Mouse (Mus musculus) erythroblast, adult 5-6 weeks (primary cell): ENCODE measurements around the gene Slc13a2. TPM values are rescaled to one million over a fixed set of nuclear protein-coding genes. Genes with fewer than 3 reads are reported as not detected.

ENCODE experiments used
- ATAC-seq: replicated peaks from 2 replicates; pipeline ENCODE4 v1.8.0; 2016; ENCODE audit warnings: moderate number of reproducible peaks, mild to moderate bottlenecking, moderate TSS enrichment, inconsistent platforms; ENCODE audit not compliant: poor library complexity, low FRiP score, severe bottlenecking
- total RNA-seq, 2 experiments: library from RNA; stranded (forward) in 1 of 2; stranded (reverse) in 1 of 2; fragments of 150-400 nt in 1 of 2; fragments of 200-764, 138-1000 nt in 1 of 2; gene quantifications; 2 replicates each; pipeline versions ENCODE4 v1.2.3 to v1.2.4; 2015 to 2017; ENCODE audit warnings: low replicate concordance in 2 of 2

The Slc13a2 gene
- total RNA-seq, 2 experiments from 2014 or later, result not detected

DNA sequence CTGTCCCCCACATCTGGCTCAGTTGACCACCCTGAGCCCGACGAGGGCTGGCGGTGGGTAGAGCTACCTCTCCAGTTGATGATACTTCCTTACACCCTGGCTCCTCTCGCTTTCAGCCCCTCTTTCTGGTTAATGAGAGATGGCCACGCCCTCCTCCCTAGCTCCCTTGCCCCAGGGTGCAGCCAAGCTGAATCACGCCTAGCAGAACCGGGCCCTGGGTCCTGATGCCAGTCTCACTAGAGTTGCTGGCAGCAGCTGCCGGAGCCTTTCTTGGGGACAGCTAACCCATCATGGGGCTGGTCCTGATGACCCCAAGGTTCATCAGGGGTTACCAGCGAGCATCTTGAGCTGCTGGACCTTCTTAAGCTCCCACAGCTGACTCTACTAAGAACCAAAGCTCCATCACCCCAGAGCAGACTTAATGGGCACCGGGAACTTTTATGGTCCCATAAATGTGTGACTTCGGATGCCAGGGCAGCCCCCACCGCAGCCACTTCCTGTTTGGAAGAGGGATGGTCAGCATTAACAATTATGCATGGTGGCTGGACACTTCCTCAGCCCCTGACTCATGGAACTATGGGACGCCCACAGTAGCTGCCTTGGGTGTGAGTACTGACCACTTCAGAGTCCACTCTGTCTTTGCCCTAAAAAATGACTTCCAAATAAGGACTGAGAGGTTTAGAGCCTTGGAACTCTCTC, 58.6 kb downstream of the Slc13a2 start:
- ATAC-seq, result no peak

DNA sequence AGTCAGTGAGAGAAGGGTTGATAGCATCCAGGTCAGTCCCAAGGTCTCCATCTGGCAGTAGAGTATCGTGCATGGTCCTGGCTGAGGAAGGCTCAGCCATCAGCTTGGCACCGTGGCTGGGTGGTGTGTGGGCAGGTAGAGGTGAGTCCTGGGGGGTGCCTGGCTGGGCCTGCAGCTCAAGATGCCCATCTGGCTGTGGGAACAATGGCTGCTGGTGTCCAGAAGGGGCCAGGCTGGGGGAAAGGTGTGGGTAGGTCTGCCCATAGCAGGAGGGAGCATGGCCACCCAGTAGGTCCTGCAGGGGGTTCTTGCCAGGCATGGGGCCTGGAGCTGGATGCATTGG, 61.3 kb downstream of the Slc13a2 start:
- ATAC-seq, result peak; percentile 14; the same call in 1 of the 2 replicates

DNA sequence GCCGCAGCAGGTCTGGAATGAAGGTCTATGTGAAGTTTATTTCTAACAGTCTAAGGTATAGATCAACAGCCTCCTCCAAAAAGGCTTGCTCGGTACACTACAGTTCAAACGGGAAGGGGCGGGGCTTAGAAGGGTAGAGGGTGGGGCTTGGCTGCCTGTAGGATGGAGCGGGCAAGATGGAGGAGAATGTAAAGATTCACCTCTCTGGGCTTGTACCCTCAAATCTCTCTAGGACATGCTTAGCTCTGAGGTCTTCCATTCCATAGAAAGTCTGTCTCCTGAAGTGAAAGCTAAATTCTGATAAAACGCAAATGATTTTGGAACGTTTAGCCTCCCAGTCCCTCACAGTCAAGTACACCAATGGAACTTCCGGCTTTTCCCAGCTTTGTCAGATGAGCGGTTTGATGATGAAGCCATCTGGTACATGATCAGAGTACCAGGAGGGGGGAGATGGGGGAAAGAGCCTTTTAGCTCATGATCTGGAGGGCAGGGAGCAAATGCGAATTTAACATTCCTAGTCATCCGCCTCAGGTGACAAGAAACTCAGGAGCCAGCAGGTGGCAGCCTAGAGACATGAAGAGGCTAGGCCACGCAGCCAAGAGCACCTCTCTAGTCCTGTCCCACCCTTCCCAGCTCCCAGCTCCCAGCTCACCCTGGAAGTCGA, 61.8 kb downstream of the Slc13a2 start:
- ATAC-seq, result peak; percentile 85

DNA sequence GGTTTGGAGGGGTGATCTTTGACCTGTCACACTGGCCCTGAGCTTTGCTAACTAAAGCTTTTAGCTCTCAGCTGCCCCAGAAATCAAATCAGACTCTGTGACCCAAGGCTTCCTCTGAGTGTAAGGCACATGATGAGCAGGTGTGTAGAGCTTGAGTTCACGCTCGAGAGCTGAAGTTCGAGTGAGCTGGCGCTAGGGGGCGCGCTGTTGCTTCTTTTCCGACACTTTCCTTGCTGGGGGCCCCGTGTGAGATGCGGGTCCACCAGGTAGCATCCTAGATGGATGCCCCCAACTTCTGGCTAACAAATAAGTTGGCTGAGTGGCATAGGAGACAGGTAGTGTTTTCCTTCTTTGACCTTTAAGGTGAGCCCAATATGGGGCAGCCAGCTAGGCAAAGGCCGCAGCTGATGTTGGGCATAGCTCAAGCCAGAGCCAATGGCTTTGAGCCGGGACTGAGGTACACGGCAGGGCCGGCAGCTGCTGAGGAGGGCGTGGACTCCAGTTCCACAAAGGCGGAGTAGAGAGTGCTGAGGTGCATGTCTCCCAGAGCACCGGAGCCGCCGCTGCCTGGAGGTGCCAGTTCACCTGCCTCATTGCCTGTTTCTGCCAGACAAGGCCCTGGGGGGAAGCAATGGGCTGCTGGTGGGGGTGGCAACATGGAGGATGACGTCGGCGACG, 63.5 kb downstream of the Slc13a2 start:
- peak; percentile 31; the same call in 1 of the 2 replicates for ATAC-seq

DNA sequence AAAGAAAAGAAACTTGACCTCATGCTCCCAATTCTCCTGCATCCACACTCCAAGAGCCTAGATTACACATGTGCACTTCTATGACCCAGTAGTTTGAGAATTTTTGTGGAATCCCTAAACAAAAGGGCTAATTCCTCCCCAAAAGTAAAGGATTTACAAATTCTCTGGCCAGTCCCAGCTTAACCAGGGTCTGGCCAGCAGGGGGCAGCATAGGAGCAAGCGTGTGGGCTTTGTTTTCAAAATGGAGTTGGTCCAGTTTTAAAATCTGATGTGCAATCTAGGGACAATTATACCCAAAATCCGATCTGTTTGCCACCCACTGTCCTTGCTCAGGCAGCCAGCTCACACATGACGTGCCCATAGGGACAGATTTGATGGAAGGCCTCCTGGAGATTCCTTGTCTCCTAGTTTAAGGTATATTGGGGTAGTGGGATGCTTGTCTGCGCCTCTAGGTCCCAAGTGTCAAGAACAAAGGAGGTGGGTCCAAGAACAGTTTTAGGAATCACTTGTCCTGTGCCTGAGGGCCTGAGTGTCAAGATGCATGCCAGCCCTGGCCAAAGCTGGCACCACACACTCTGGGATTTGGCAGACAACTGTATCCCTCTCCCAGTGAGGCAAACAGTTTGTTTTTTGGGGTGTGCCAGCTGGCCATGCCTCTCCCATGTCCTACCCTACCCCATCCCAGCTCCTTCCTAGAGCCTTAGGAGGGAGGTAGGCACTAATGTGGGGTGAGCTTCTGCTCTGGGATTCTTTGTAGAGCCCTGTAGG, 66.4 kb downstream of the Slc13a2 start:
- ATAC-seq, result 0 out of 2 replicates have a peak, but pooled peaks have one; percentile 26

DNA sequence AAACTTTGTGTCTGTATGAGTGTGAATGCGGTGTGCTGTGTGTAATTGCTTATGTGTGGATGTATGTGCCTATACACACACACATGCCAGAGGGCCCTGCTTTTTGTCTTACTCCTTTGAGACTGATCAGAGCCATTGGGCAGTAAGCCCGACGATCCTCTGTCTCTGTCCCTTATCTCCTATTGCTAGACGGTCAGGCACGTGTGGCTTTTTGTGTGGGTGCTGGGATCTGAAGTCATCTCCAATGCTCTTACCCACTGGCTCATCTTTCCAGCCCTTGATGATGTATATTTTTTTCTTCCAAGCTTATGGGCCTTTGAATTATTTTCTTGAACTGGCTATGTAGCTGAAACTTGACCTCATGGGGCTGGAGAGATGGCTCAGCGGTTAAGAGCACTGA, 67.1 kb downstream of the Slc13a2 start:
- no peak for ATAC-seq

DNA sequence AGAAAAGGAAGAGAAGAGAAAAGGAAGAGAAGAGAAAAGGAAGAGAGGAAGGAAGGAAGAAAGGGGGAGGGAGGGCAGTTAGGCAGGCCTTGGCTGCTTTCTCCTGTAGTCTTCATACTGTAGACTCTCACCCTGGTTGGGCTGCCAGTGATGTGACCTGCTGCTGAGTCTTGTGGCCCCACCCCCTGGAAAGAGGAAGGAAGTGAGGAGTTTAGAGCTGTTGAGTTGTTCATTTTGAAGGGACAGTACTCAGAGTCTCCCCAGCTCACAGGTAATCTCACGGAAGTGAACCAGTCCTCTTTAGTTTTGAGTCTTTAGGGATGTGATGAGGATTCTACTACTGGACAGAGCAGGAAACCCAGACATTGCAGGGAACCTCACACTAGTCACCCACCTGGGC, 68.9 kb downstream of the Slc13a2 start:
- no peak for ATAC-seq

DNA sequence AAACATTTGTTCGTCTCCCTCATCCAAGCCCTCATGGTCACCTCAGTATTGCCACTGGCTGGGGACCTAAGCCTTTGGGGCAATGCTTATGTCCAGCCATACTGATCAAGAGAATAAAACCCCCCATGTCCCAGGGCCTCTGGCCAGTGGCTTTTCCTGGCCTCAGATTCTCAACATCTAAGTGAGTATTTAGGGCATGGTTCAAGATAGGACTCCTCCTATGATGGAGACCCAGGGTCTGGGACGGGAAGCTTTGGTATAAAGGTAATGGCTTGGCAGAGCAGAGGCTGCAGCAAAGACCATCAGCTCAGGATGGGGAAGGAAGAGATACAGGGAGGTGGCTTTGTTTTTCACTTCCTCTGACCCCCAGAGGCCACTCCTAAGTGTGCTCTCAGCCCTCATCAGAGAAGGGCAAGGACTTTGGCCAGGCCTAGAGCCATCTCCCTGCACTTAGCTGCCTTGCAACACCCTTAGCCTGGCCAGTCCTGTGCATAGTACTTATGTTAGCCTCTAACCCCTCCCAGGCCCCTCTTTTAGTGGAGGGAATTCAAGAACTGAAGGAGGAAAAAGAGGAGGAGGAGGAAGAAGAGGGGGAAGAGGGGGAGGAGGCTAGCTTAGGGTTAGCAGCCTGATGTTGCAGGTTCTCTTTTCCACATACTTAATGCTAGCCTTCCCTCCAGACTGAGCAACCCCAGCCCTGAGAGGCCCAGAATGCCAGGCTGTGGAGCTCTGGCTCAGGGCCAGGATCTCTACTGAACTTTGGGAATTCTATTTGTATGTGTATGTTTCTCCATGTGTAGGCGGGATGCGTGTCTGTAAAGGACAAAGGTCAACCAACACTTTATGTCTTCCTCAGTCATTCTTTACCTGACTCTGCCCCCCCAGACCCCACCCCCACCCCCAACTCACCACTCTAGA, 72.3 kb downstream of the Slc13a2 start:
- no peak for ATAC-seq

DNA sequence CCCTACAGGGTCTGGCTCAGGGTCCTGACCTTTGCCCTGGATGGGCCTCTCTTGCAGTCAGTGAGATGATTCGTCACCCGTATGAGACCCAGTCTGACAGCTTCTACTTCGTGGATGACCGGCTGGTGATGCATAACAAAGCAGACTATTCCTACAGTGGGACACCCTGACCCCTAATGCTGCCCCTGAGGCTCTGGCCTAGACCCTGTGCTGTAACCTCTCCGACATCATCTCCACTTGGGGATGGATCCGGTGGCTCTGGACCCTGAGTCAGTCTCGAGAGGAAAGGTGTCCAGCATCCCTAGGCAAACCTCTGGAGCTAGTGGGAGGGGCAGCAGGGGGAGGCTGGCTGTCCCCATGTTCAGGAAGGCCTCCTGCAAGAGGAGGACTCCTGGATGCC, 73.5 kb downstream of the Slc13a2 start:
- no peak for ATAC-seq

DNA sequence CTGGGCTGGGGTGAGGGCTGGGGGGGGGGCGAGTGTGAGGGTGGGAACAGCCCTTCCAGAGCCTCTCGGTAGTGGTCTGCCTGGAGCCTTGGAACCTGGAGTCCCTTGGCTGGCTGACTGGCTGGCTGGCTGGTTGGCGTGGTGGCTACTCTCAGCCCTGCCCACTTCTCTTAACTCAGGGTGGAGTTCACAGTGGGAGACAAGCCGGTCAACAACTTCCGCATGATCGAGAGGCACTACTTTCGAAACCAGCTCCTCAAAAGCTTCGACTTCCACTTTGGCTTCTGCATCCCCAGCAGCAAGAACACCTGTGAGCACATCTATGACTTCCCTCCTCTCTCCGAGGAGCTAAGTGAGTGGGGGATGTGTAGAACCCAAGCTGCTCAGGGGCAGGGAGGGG, 74.1 kb downstream of the Slc13a2 start:
- no peak for ATAC-seq

Other genes with a start within 250 kb of the Slc13a2 start
- 9.6 and 12.1 TPM in 2 replicates for gene Nek8, start 245.5 kb downstream of the Slc13a2 start, total RNA-seq (2015; ENCODE audit: low replicate concordance)
- 5.7 and 16.7 TPM in 2 replicates for gene Nek8, start 245.5 kb downstream of the Slc13a2 start, total RNA-seq (2017; ENCODE audit: low replicate concordance)
- gene Tlcd1, start 245.5 kb downstream of the Slc13a2 start, total RNA-seq (2015; ENCODE audit: low replicate concordance), result 69.0 and 77.1 TPM in 2 replicates
- gene Tlcd1, start 245.5 kb downstream of the Slc13a2 start, total RNA-seq (2017; ENCODE audit: low replicate concordance), result 96.9 and 181 TPM in 2 replicates
- 792 and 815 TPM in 2 replicates for gene Rpl23a, start 238.6 kb downstream of the Slc13a2 start, total RNA-seq (2015; ENCODE audit: low replicate concordance)
- gene Rpl23a, start 238.6 kb downstream of the Slc13a2 start, total RNA-seq (2017; ENCODE audit: low replicate concordance), result 585 and 685 TPM in 2 replicates
- gene Rab34, start 233.8 kb downstream of the Slc13a2 start, total RNA-seq (2015; ENCODE audit: low replicate concordance), result 7.9 TPM in 1 of 2 replicates, not detected in the other
- gene Rab34, start 233.8 kb downstream of the Slc13a2 start, total RNA-seq (2017; ENCODE audit: low replicate concordance), result 1.3 and 9.9 TPM in 2 replicates
- 1.5 TPM in 1 of 2 replicates, not detected in the other for gene Proca1, start 228.8 kb downstream of the Slc13a2 start, total RNA-seq (2015; ENCODE audit: low replicate concordance)
- not detected in 2 replicates for gene Proca1, start 228.8 kb downstream of the Slc13a2 start, total RNA-seq (2017; ENCODE audit: low replicate concordance)
- gene Sdf2, start 176.5 kb downstream of the Slc13a2 start, total RNA-seq (2015; ENCODE audit: low replicate concordance), result 18.8 and 19.4 TPM in 2 replicates
- gene Sdf2, start 176.5 kb downstream of the Slc13a2 start, total RNA-seq (2017; ENCODE audit: low replicate concordance), result 16.7 and 25.2 TPM in 2 replicates
- gene Supt6, start 176.2 kb downstream of the Slc13a2 start, total RNA-seq (2015; ENCODE audit: low replicate concordance), result 9.0 and 14.8 TPM in 2 replicates
- 17.5 and 22.7 TPM in 2 replicates for gene Supt6, start 176.2 kb downstream of the Slc13a2 start, total RNA-seq (2017; ENCODE audit: low replicate concordance)
- 17.3 and 36.3 TPM in 2 replicates for gene 2610507B11Rik, start 160.5 kb downstream of the Slc13a2 start, total RNA-seq (2015; ENCODE audit: low replicate concordance)
- 23.6 and 33.3 TPM in 2 replicates for gene 2610507B11Rik, start 160.5 kb downstream of the Slc13a2 start, total RNA-seq (2017; ENCODE audit: low replicate concordance)
- not detected in 2 replicates for gene BC030499, start 131.4 kb downstream of the Slc13a2 start, total RNA-seq (2015; ENCODE audit: low replicate concordance)
- gene BC030499, start 131.4 kb downstream of the Slc13a2 start, total RNA-seq (2017; ENCODE audit: low replicate concordance), result 0.43 TPM in 1 of 2 replicates, not detected in the other
- gene Spag5, start 120.7 kb downstream of the Slc13a2 start, total RNA-seq (2015; ENCODE audit: low replicate concordance), result 12.3 and 20.3 TPM in 2 replicates
- 40.4 and 60.1 TPM in 2 replicates for gene Spag5, start 120.7 kb downstream of the Slc13a2 start, total RNA-seq (2017; ENCODE audit: low replicate concordance)
- not detected in 2 replicates for gene Aldoc, start 99.2 kb downstream of the Slc13a2 start, total RNA-seq (2015; ENCODE audit: low replicate concordance)
- 0.28 TPM in 1 of 2 replicates, not detected in the other for gene Aldoc, start 99.2 kb downstream of the Slc13a2 start, total RNA-seq (2017; ENCODE audit: low replicate concordance)
- gene Pigs, start 93.8 kb downstream of the Slc13a2 start, total RNA-seq (2015; ENCODE audit: low replicate concordance), result 3.3 and 10.0 TPM in 2 replicates
- 2.5 and 3.6 TPM in 2 replicates for gene Pigs, start 93.8 kb downstream of the Slc13a2 start, total RNA-seq (2017; ENCODE audit: low replicate concordance)
- gene Unc119, start 78.7 kb downstream of the Slc13a2 start, total RNA-seq (2015; ENCODE audit: low replicate concordance), result 17.1 and 20.9 TPM in 2 replicates
- 9.6 and 15.0 TPM in 2 replicates for gene Unc119, start 78.7 kb downstream of the Slc13a2 start, total RNA-seq (2017; ENCODE audit: low replicate concordance)
- gene Foxn1, start 35.7 kb downstream of the Slc13a2 start, total RNA-seq (2015; ENCODE audit: low replicate concordance), result not detected in 2 replicates
- not detected in 2 replicates for gene Foxn1, start 35.7 kb downstream of the Slc13a2 start, total RNA-seq (2017; ENCODE audit: low replicate concordance)
- gene Slc46a1, start 43.5 kb upstream of the Slc13a2 start, total RNA-seq (2015; ENCODE audit: low replicate concordance), result 1.3 TPM in 1 of 2 replicates, not detected in the other
- gene Slc46a1, start 43.5 kb upstream of the Slc13a2 start, total RNA-seq (2017; ENCODE audit: low replicate concordance), result 0.84 TPM in 1 of 2 replicates, not detected in the other
- not detected in 2 replicates for gene Sarm1, start 75.5 kb upstream of the Slc13a2 start, total RNA-seq (2015; ENCODE audit: low replicate concordance)
- gene Sarm1, start 75.5 kb upstream of the Slc13a2 start, total RNA-seq (2017; ENCODE audit: low replicate concordance), result not detected in 2 replicates
- not detected in 2 replicates for gene Vtn, start 76.9 kb upstream of the Slc13a2 start, total RNA-seq (2015; ENCODE audit: low replicate concordance)
- gene Vtn, start 76.9 kb upstream of the Slc13a2 start, total RNA-seq (2017; ENCODE audit: low replicate concordance), result not detected in 2 replicates
- not detected in 2 replicates for gene Sebox, start 81.2 kb upstream of the Slc13a2 start, total RNA-seq (2015; ENCODE audit: low replicate concordance)
- gene Sebox, start 81.2 kb upstream of the Slc13a2 start, total RNA-seq (2017; ENCODE audit: low replicate concordance), result not detected in 2 replicates
- gene Tmem199, start 90.0 kb upstream of the Slc13a2 start, total RNA-seq (2015; ENCODE audit: low replicate concordance), result 3.8 and 13.8 TPM in 2 replicates
- gene Tmem199, start 90.0 kb upstream of the Slc13a2 start, total RNA-seq (2017; ENCODE audit: low replicate concordance), result 4.0 and 5.3 TPM in 2 replicates
- 6.9 and 17.5 TPM in 2 replicates for gene Poldip2, start 90.0 kb upstream of the Slc13a2 start, total RNA-seq (2015; ENCODE audit: low replicate concordance)
- gene Poldip2, start 90.0 kb upstream of the Slc13a2 start, total RNA-seq (2017; ENCODE audit: low replicate concordance), result 7.8 and 13.4 TPM in 2 replicates
- 0.58 and 2.1 TPM in 2 replicates for gene Tnfaip1, start 114.1 kb upstream of the Slc13a2 start, total RNA-seq (2015; ENCODE audit: low replicate concordance)
- 0.60 and 1.5 TPM in 2 replicates for gene Tnfaip1, start 114.1 kb upstream of the Slc13a2 start, total RNA-seq (2017; ENCODE audit: low replicate concordance)
- 31.5 and 42.0 TPM in 2 replicates for gene Ift20, start 114.1 kb upstream of the Slc13a2 start, total RNA-seq (2015; ENCODE audit: low replicate concordance)
- 49.2 and 62.7 TPM in 2 replicates for gene Ift20, start 114.1 kb upstream of the Slc13a2 start, total RNA-seq (2017; ENCODE audit: low replicate concordance)
- gene Tmem97, start 128.6 kb upstream of the Slc13a2 start, total RNA-seq (2015; ENCODE audit: low replicate concordance), result 15.0 and 15.9 TPM in 2 replicates
- gene Tmem97, start 128.6 kb upstream of the Slc13a2 start, total RNA-seq (2017; ENCODE audit: low replicate concordance), result 3.5 and 7.2 TPM in 2 replicates